Mouse (Mus musculus): ENCODE data around the gene Osgepl1. TPM values are rescaled to one million over a fixed set of nuclear protein-coding genes. Genes with fewer than 3 reads are reported as not detected.
"Not testable (repeated sequence)": the region's sequence is repeated elsewhere in the genome, so short reads cannot be mapped to it uniquely, and the experiment has no call there.

Osgepl1 gene
- polyA plus RNA-seq, 1 experiment: 10.2 TPM

GRCm38 (mm10) chr1:53300506-53300905, 12.9 kb upstream of the Osgepl1 start:
- TF ChIP-seq CTCF (conservative IDR thresholded peaks at IDR 0.05; ENCODE audit: insufficient read depth, insufficient read length, low read depth, low read length) (no peak), POLR2A (IDR thresholded peaks at IDR 0.05; ENCODE audit: low read depth, low read length) (no peak)
- H3K4me1 ChIP-seq (ENCODE audit: control insufficient read depth, insufficient read depth, low read length): no peaks in the 10 kb centered on the region
- 70% methylated on average over 4 of the region's 4 CpGs for WGBS
- no peaks in the 10 kb centered on the region for H3K27me3 ChIP-seq (replicated peaks; ENCODE audit: control insufficient read depth, insufficient read depth, low read length)
- no peak overlapping the region for H3K4me3 ChIP-seq (ENCODE audit: insufficient read depth, low read depth, low read length)
- H3K36me3 ChIP-seq (ENCODE audit: control insufficient read depth, insufficient read depth, low read length): no peaks in the 10 kb centered on the region
- no peak for DNase-seq
- H3K27ac ChIP-seq (ENCODE audit: insufficient read depth, low read depth, low read length): no peak overlapping the region

GRCm38 (mm10) chr1:53321662-53322344, 8.4 kb downstream of the Osgepl1 start:
- Histone ChIP-seq H3K4me3 (ENCODE audit: insufficient read depth, low read depth, low read length) (no peak overlapping the region), H3K36me3 (ENCODE audit: control insufficient read depth, insufficient read depth, low read length) (no peaks in the 10 kb centered on the region; the same call in 1 of the 2 replicates), H3K4me1 (ENCODE audit: control insufficient read depth, insufficient read depth, low read length) (no peaks in the 10 kb centered on the region), H3K27me3 (replicated peaks; ENCODE audit: control insufficient read depth, insufficient read depth, low read length) (no peaks in the 10 kb centered on the region), H3K27ac (ENCODE audit: insufficient read depth, low read depth, low read length) (no peak overlapping the region)
- DNase-seq: no peak
- TF ChIP-seq POLR2A (IDR thresholded peaks at IDR 0.05; ENCODE audit: low read depth, low read length) (no peak), CTCF (conservative IDR thresholded peaks at IDR 0.05; ENCODE audit: insufficient read depth, insufficient read length, low read depth, low read length) (no peak)
- 96% methylated on average over 4 of the region's 4 CpGs for WGBS

GRCm38 (mm10) chr1:53323254-53323653, 9.8 kb downstream of the Osgepl1 start:
- H3K4me3 ChIP-seq (ENCODE audit: insufficient read depth, low read depth, low read length): no peak overlapping the region
- WGBS: 97% methylated on average over 5 of the region's 5 CpGs
- TF ChIP-seq POLR2A (IDR thresholded peaks at IDR 0.05; ENCODE audit: low read depth, low read length): no peak
- TF ChIP-seq CTCF (conservative IDR thresholded peaks at IDR 0.05; ENCODE audit: insufficient read depth, insufficient read length, low read depth, low read length): no peak
- no peak overlapping the region for H3K27ac ChIP-seq (ENCODE audit: insufficient read depth, low read depth, low read length)
- H3K36me3 ChIP-seq (ENCODE audit: control insufficient read depth, insufficient read depth, low read length): no peaks in the 10 kb centered on the region
- H3K27me3 ChIP-seq (replicated peaks; ENCODE audit: control insufficient read depth, insufficient read depth, low read length): no peaks in the 10 kb centered on the region
- no peak for DNase-seq
- H3K4me1 ChIP-seq (ENCODE audit: control insufficient read depth, insufficient read depth, low read length): no peaks in the 10 kb centered on the region

- Histone ChIP-seq H3K27me3 (replicated peaks; ENCODE audit: control insufficient read depth, insufficient read depth, low read length) (no peaks in the 10 kb centered on the region), H3K27ac (ENCODE audit: insufficient read depth, low read depth, low read length) (no peak overlapping the region), H3K4me1 (ENCODE audit: control insufficient read depth, insufficient read depth, low read length) (no peaks in the 10 kb centered on the region), H3K4me3 (ENCODE audit: insufficient read depth, low read depth, low read length) (no peak overlapping the region), H3K36me3 (ENCODE audit: control insufficient read depth, insufficient read depth, low read length) (no peaks in the 10 kb centered on the region)
- TF ChIP-seq POLR2A (IDR thresholded peaks at IDR 0.05; ENCODE audit: low read depth, low read length): no peak
- TF ChIP-seq CTCF (conservative IDR thresholded peaks at IDR 0.05; ENCODE audit: insufficient read depth, insufficient read length, low read depth, low read length): no peak
- DNase-seq: no peak
- WGBS: 95% methylated on average over 1 of the region's 1 CpGs
These were observed 10.9 kb downstream of the Osgepl1 start for GRCm38 (mm10) chr1:53324277-53324676.

- 89% methylated on average over 5 of the region's 5 CpGs for WGBS
- Histone ChIP-seq H3K4me1 (ENCODE audit: control insufficient read depth, insufficient read depth, low read length) (no peaks in the 10 kb centered on the region), H3K4me3 (ENCODE audit: insufficient read depth, low read depth, low read length) (no peak overlapping the region), H3K36me3 (ENCODE audit: control insufficient read depth, insufficient read depth, low read length) (no peaks in the 10 kb centered on the region), H3K27me3 (replicated peaks; ENCODE audit: control insufficient read depth, insufficient read depth, low read length) (no peaks in the 10 kb centered on the region), H3K27ac (ENCODE audit: insufficient read depth, low read depth, low read length) (no peak overlapping the region)
- no peak for DNase-seq
- no peak for TF ChIP-seq POLR2A (IDR thresholded peaks at IDR 0.05; ENCODE audit: low read depth, low read length)
- no peak for TF ChIP-seq CTCF (conservative IDR thresholded peaks at IDR 0.05; ENCODE audit: insufficient read depth, insufficient read length, low read depth, low read length)
These were observed 11.5 kb downstream of the Osgepl1 start for GRCm38 (mm10) chr1:53324827-53325494.

- H3K4me3 ChIP-seq (ENCODE audit: insufficient read depth, low read depth, low read length); H3K27me3 ChIP-seq (replicated peaks; ENCODE audit: control insufficient read depth, insufficient read depth, low read length); DNase-seq; H3K36me3 ChIP-seq (ENCODE audit: control insufficient read depth, insufficient read depth, low read length); H3K27ac ChIP-seq (ENCODE audit: insufficient read depth, low read depth, low read length); H3K4me1 ChIP-seq (ENCODE audit: control insufficient read depth, insufficient read depth, low read length): not testable (repeated sequence)
- WGBS: 79% methylated on average over 5 of the region's 5 CpGs
These were observed 20.1 kb downstream of the Osgepl1 start for GRCm38 (mm10) chr1:53333527-53333926.

GRCm38 (mm10) chr1:53335465-53335864, 22.0 kb downstream of the Osgepl1 start:
- TF ChIP-seq POLR2A (IDR thresholded peaks at IDR 0.05; ENCODE audit: low read depth, low read length) (no peak), CTCF (conservative IDR thresholded peaks at IDR 0.05; ENCODE audit: insufficient read depth, insufficient read length, low read depth, low read length) (no peak)
- H3K36me3 ChIP-seq (ENCODE audit: control insufficient read depth, insufficient read depth, low read length): no peaks in the 10 kb centered on the region
- H3K27me3 ChIP-seq (replicated peaks; ENCODE audit: control insufficient read depth, insufficient read depth, low read length): no peaks in the 10 kb centered on the region
- no peak for DNase-seq
- no peak overlapping the region for H3K4me3 ChIP-seq (ENCODE audit: insufficient read depth, low read depth, low read length)
- H3K4me1 ChIP-seq (ENCODE audit: control insufficient read depth, insufficient read depth, low read length): no peaks in the 10 kb centered on the region
- no peak overlapping the region for H3K27ac ChIP-seq (ENCODE audit: insufficient read depth, low read depth, low read length)

- not testable (repeated sequence) for H3K36me3 ChIP-seq (ENCODE audit: control insufficient read depth, insufficient read depth, low read length); DNase-seq; H3K4me1 ChIP-seq (ENCODE audit: control insufficient read depth, insufficient read depth, low read length); H3K4me3 ChIP-seq (ENCODE audit: insufficient read depth, low read depth, low read length); H3K27ac ChIP-seq (ENCODE audit: insufficient read depth, low read depth, low read length); H3K27me3 ChIP-seq (replicated peaks; ENCODE audit: control insufficient read depth, insufficient read depth, low read length)
- WGBS: 76% methylated on average over 2 of the region's 2 CpGs
These were observed 24.0 kb downstream of the Osgepl1 start for GRCm38 (mm10) chr1:53337403-53337802.
